Mouse (Mus musculus) ES-E14 (cell line): Measurements from ENCODE around the gene Mmp27. TPM values are rescaled to one million over a fixed set of nuclear protein-coding genes. Genes with fewer than 3 reads are reported as not detected.

Source experiments
- DNase-seq: peaks from one replicate; pipeline ENCODE4 v3.0.0-alpha.2; 2013; ENCODE audit warnings: low read depth, low spot score
- H3K27ac ChIP-seq: 2 replicates; pipeline ENCODE4 v1.5.1; 2012; ENCODE audit warnings: low read depth, mild to moderate bottlenecking, low read length, moderate library complexity, mixed read lengths; ENCODE audit not compliant: poor library complexity, insufficient read depth, severe bottlenecking
- H3K36me3 ChIP-seq: 2 replicates; pipeline ENCODE4 v1.6.1; 2012; ENCODE audit warnings: mild to moderate bottlenecking, low read length, moderate library complexity, mixed read lengths; ENCODE audit not compliant: control insufficient read depth, poor library complexity, insufficient read depth, severe bottlenecking
- H3K4me1 ChIP-seq, 2 experiments: fragments of 150-350 bp in 1 of 2; sonication (generic) in 1 of 2; 2 replicates each; pipeline ENCODE4 v1.6.1; 2012; ENCODE audit warnings: low read length in 2 of 2, mild to moderate bottlenecking in 1 of 2, mixed read lengths in 1 of 2; ENCODE audit not compliant: control insufficient read depth in 2 of 2, insufficient read depth in 2 of 2, poor library complexity in 1 of 2
- H3K4me3 ChIP-seq, 2 experiments: fragments of 150-350 bp in 1 of 2; sonication (generic) in 1 of 2; 2 replicates each; pipeline ENCODE4 v1.5.1; 2012; ENCODE audit warnings: low read length in 2 of 2, low read depth in 1 of 2, mild to moderate bottlenecking in 1 of 2, mixed read lengths in 1 of 2; ENCODE audit not compliant: insufficient read depth in 1 of 2, poor library complexity in 1 of 2, severe bottlenecking in 1 of 2
- H3K9ac ChIP-seq: 2 replicates; pipeline ENCODE4 v1.6.1; 2012; ENCODE audit warnings: low read depth, mild to moderate bottlenecking, low read length, mixed read lengths; ENCODE audit not compliant: poor library complexity, insufficient read depth, severe bottlenecking
- H3K9me3 ChIP-seq: fragments of 150-350 bp; sonication (generic); 2 replicates; pipeline ENCODE4 v1.6.1; 2012; ENCODE audit warnings: low read depth, mild to moderate bottlenecking, low read length; ENCODE audit not compliant: control insufficient read depth, insufficient read depth
- CHD2 ChIP-seq: IDR thresholded peaks from 2 replicates; pipeline ENCODE4 v1.6.1; 2014; ENCODE audit warnings: mild to moderate bottlenecking, low read depth, low read length, inconsistent platforms
- HCFC1 ChIP-seq: IDR thresholded peaks from 2 replicates; pipeline ENCODE4 v1.6.1; 2012; ENCODE audit warnings: low read length, inconsistent platforms, borderline replicate concordance; ENCODE audit not compliant: insufficient read depth
- MAFK ChIP-seq: IDR thresholded peaks from 2 replicates; pipeline ENCODE4 v1.6.1; 2014; ENCODE audit warnings: mild to moderate bottlenecking, low read depth, low read length, inconsistent platforms; ENCODE audit not compliant: insufficient read depth
- ZC3H11A ChIP-seq: IDR thresholded peaks from 2 replicates; pipeline ENCODE4 v1.6.1; 2012; ENCODE audit warnings: low read depth, mild to moderate bottlenecking, inconsistent platforms, low read length, borderline replicate concordance
- ZNF384 ChIP-seq: IDR thresholded peaks from 2 replicates; pipeline ENCODE4 v1.6.1; 2012; ENCODE audit warnings: low read depth, low read length, inconsistent platforms
- in situ Hi-C, 2 experiments: fragments of 600-800 bp; cut with MboI; formaldehyde crosslinking; loops; one replicate each; pipeline ENCODE4 v1.15.1; 2025; ENCODE audit warnings: low sequenced_read_pairs in 2 of 2, inconsistent platforms in 1 of 2; ENCODE audit not compliant: unreplicated experiment in 2 of 2
- total RNA-seq: library from RNA; depleted of rRNA; stranded (reverse); fragments of 300-350 nt; gene quantifications from 2 replicates; pipeline ENCODE4 v1.2.3, GENCODE M21; 2012; rRNA removed

The Mmp27 gene
- not detected in 2 replicates for total RNA-seq

GRCm38 (mm10) chr9:7571162-7571561 lies at the start of gene Mmp27:
Mmp27 (plus strand) TSS chr9:7571396.
- Histone ChIP-seq H3K4me3 (no peak within 1 kb of the TSS), H3K4me1 (no peaks in the 10 kb centered on the region), H3K36me3 (no peaks in the 10 kb centered on the region), H3K9ac (no peak within 1 kb of the TSS), H3K9me3 (no peaks in the 10 kb centered on the region), H3K27ac (no peak within 1 kb of the TSS)
- DNase-seq, result no peak
- in situ Hi-C loops, result no loop called here
- TF ChIP-seq MAFK, result no peak
- TF ChIP-seq ZNF384, result no peak
- TF ChIP-seq HCFC1, result no peak
- TF ChIP-seq CHD2, result no peak
- TF ChIP-seq ZC3H11A, result no peak

GRCm38 (mm10) chr9:7526255-7526940 lies 44.8 kb upstream of the Mmp27 start:
- Histone ChIP-seq H3K4me3 (no peak overlapping the region), H3K4me1 (no peaks in the 10 kb centered on the region), H3K9me3 (no peaks in the 10 kb centered on the region), H3K27ac (no peak overlapping the region), H3K9ac (no peak overlapping the region), H3K36me3 (no peaks in the 10 kb centered on the region)
- no peak for DNase-seq
- TF ChIP-seq CHD2 (no peak), ZNF384 (no peak), MAFK (no peak), HCFC1 (no peak), ZC3H11A (no peak)
- in situ Hi-C loops, result no loop called here

GRCm38 (mm10) chr9:7542763-7543162 lies 28.4 kb upstream of the Mmp27 start:
- H3K4me1 ChIP-seq, result no peaks in the 10 kb centered on the region
- in situ Hi-C loops, result no loop called here
- no peak for DNase-seq
- no peaks in the 10 kb centered on the region for H3K36me3 ChIP-seq
- H3K4me3 ChIP-seq, result no peak overlapping the region
- no peak overlapping the region for H3K27ac ChIP-seq
- no peaks in the 10 kb centered on the region for H3K9me3 ChIP-seq
- H3K9ac ChIP-seq, result no peak overlapping the region
- TF ChIP-seq CHD2 (no peak), ZC3H11A (no peak)

- no peak for TF ChIP-seq CHD2
- TF ChIP-seq ZNF384, result no peak
- no peak for TF ChIP-seq MAFK
- H3K9ac ChIP-seq, result no peak overlapping the region
- in situ Hi-C loops, result no loop called here
- no peak overlapping the region for H3K4me3 ChIP-seq
- no peaks in the 10 kb centered on the region for H3K9me3 ChIP-seq
- no peaks in the 10 kb centered on the region for H3K36me3 ChIP-seq
- DNase-seq, result no peak
- no peaks in the 10 kb centered on the region for H3K4me1 ChIP-seq
- no peak overlapping the region for H3K27ac ChIP-seq
Measured at GRCm38 (mm10) chr9:7544923-7545457, 26.2 kb upstream of the Mmp27 start.

GRCm38 (mm10) chr9:7545471-7545870 lies 25.7 kb upstream of the Mmp27 start:
- Histone ChIP-seq H3K4me1 (no peaks in the 10 kb centered on the region), H3K9ac (no peak overlapping the region), H3K4me3 (no peak overlapping the region), H3K36me3 (no peaks in the 10 kb centered on the region), H3K9me3 (no peaks in the 10 kb centered on the region), H3K27ac (no peak overlapping the region)
- TF ChIP-seq ZNF384 (no peak), MAFK (no peak), CHD2 (no peak), ZC3H11A (no peak), HCFC1 (no peak)
- DNase-seq, result no peak
- in situ Hi-C loops, result no loop called here
